Mouse (Mus musculus) testis, adult 2 months (tissue): Measurements from ENCODE around the gene Ildr1.

Source experiments
- CTCF ChIP-seq: fragments of 200-500 bp; IDR thresholded peaks from 2 replicates; pipeline ENCODE4 v1.5.1; 2012; ENCODE audit warnings: low read depth, mild to moderate bottlenecking, inconsistent platforms, low read length, moderate library complexity; ENCODE audit not compliant: control insufficient read depth, insufficient read depth, insufficient replicate concordance
- POLR2A ChIP-seq: fragments of 200-500 bp; IDR thresholded peaks from 2 replicates; pipeline ENCODE4 v1.6.1; 2012; ENCODE audit warnings: low read depth, mild to moderate bottlenecking, inconsistent platforms, low read length, moderate library complexity; ENCODE audit not compliant: control insufficient read depth

DNA sequence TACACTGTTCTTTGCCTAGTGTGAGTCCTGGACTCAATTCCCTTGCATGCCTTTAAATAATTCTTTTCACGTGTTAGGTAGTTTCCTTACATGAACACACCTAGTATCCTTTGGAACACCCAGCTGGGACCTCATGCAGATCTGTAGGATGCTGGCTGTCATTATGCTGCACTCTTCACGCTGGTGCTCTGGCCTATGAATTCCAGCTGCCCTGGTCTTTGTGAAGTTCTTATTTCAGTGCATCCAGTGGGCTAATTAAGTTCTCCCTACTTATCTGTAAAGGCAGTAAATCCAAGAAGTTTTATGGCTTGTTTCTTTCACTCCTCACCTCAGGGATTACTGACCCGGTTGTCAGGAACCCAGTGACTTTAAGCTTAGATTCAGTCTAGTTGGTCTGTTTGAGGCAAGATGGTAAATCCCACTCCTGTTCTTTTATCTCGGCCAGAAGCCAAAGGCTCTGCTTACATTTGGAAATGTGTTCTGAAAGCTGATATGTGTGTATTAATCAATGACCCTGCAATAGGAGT lies 45.7 kb downstream of the Ildr1 start:
- TF ChIP-seq CTCF = no peak
- TF ChIP-seq POLR2A = no peak
